Mouse (Mus musculus): Measurements from ENCODE around the gene Tomm70a. TPM values are rescaled to one million over a fixed set of nuclear protein-coding genes. Genes with fewer than 3 reads are reported as not detected.

Tomm70a gene
- polyA plus RNA-seq, 1 experiment from 2014 or later = 55.8 TPM

Other genes starting within 250 kb of the Tomm70a start
- 30.5 and 31.6 TPM in 2 replicates for gene Tmem45a, start 235.5 kb upstream of the Tomm70a start, polyA plus RNA-seq (2015; fragmentation: Nextera tagmentation; extraction: Ambion mirVana)
- gene Lnp1, start 193.6 kb upstream of the Tomm70a start, polyA plus RNA-seq (2015; fragmentation: Nextera tagmentation; extraction: Ambion mirVana) = not detected in 2 replicates
- gene Tmem45a2, start 50.3 kb upstream of the Tomm70a start, polyA plus RNA-seq (2015; fragmentation: Nextera tagmentation; extraction: Ambion mirVana) = 0.11 TPM in 1 of 2 replicates, not detected in the other
- gene Nit2, start 45.6 kb downstream of the Tomm70a start, polyA plus RNA-seq (2015; fragmentation: Nextera tagmentation; extraction: Ambion mirVana) = 74.7 and 81.2 TPM in 2 replicates
- 21.9 TPM in 2 replicates for gene Tbc1d23, start 109.8 kb downstream of the Tomm70a start, polyA plus RNA-seq (2015; fragmentation: Nextera tagmentation; extraction: Ambion mirVana)
- gene Tmem30c, start 171.2 kb downstream of the Tomm70a start, polyA plus RNA-seq (2015; fragmentation: Nextera tagmentation; extraction: Ambion mirVana) = not detected in 2 replicates
- 33.0 and 34.0 TPM in 2 replicates for gene Filip1l, start 231.4 kb downstream of the Tomm70a start, polyA plus RNA-seq (2015; fragmentation: Nextera tagmentation; extraction: Ambion mirVana)